Mouse (Mus musculus): Measurements from ENCODE around the gene Vcan. TPM values are rescaled to one million over a fixed set of nuclear protein-coding genes. Genes with fewer than 3 reads are reported as not detected.
"Not testable (repeated sequence)": the region's sequence is repeated elsewhere in the genome, so short reads cannot be mapped to it uniquely, and the experiment has no call there.

Gene Vcan
- polyA plus RNA-seq, 1 experiment from 2014 or later, result 52.6 TPM

- Histone ChIP-seq H3K4me1 (replicated peaks; ENCODE audit: control insufficient read depth, insufficient read depth, low read length) (no peaks in the 10 kb centered on the region), H3K36me3 (ENCODE audit: control insufficient read depth, insufficient read depth) (no peaks in the 10 kb centered on the region), H3K9me3 (ENCODE audit: control insufficient read depth, low read length) (no peaks in the 10 kb centered on the region), H3K4me3 (replicated peaks; ENCODE audit: low read length) (no peak overlapping the region), H3K9ac (replicated peaks; ENCODE audit: low read depth, low read length) (no peak overlapping the region), H3K4me2 (ENCODE audit: low read length) (no peak overlapping the region), H3K27ac (ENCODE audit: low read length) (no peak overlapping the region), H3K27me3 (replicated peaks; ENCODE audit: control insufficient read depth, insufficient read depth, low read length) (no peaks in the 10 kb centered on the region)
- WGBS, result 72% methylated on average over 3 of the region's 3 CpGs
- no peak for ATAC-seq
These were observed 20.0 kb upstream of the Vcan start for GRCm38 (mm10) chr13:89762339-89762738.

GRCm38 (mm10) chr13:89756347-89756746, 14.0 kb upstream of the Vcan start:
- Histone ChIP-seq H3K4me2 (ENCODE audit: low read length) (no peak overlapping the region), H3K27me3 (replicated peaks; ENCODE audit: control insufficient read depth, insufficient read depth, low read length) (no peaks in the 10 kb centered on the region), H3K4me1 (replicated peaks; ENCODE audit: control insufficient read depth, insufficient read depth, low read length) (no peaks in the 10 kb centered on the region), H3K36me3 (ENCODE audit: control insufficient read depth, insufficient read depth) (no peaks in the 10 kb centered on the region), H3K9me3 (ENCODE audit: control insufficient read depth, low read length) (no peaks in the 10 kb centered on the region), H3K27ac (ENCODE audit: low read length) (no peak overlapping the region), H3K9ac (replicated peaks; ENCODE audit: low read depth, low read length) (no peak overlapping the region), H3K4me3 (replicated peaks; ENCODE audit: low read length) (no peak overlapping the region)
- no peak for ATAC-seq

- not testable (repeated sequence) for H3K27me3 ChIP-seq (replicated peaks; ENCODE audit: control insufficient read depth, insufficient read depth, low read length); H3K4me3 ChIP-seq (replicated peaks; ENCODE audit: low read length); H3K27ac ChIP-seq (ENCODE audit: low read length); H3K4me2 ChIP-seq (ENCODE audit: low read length); H3K4me1 ChIP-seq (replicated peaks; ENCODE audit: control insufficient read depth, insufficient read depth, low read length); H3K36me3 ChIP-seq (ENCODE audit: control insufficient read depth, insufficient read depth); H3K9me3 ChIP-seq (ENCODE audit: control insufficient read depth, low read length); H3K9ac ChIP-seq (replicated peaks; ENCODE audit: low read depth, low read length); ATAC-seq
- 20% methylated on average over 3 of the region's 3 CpGs for WGBS
These were observed 8.3 kb upstream of the Vcan start for GRCm38 (mm10) chr13:89750562-89750961.

GRCm38 (mm10) chr13:89743201-89743600, 892 bp upstream of the Vcan start:
- Histone ChIP-seq H3K36me3 (ENCODE audit: control insufficient read depth, insufficient read depth) (no peaks in the 10 kb centered on the region), H3K4me3 (replicated peaks; ENCODE audit: low read length) (peak overlapping the region; percentile 62), H3K9ac (replicated peaks; ENCODE audit: low read depth, low read length) (peak overlapping the region; percentile 71), H3K27me3 (replicated peaks; ENCODE audit: control insufficient read depth, insufficient read depth, low read length) (0 out of 2 replicates have a peak, but pooled peaks cover 4% of the 10 kb centered on the region), H3K4me1 (replicated peaks; ENCODE audit: control insufficient read depth, insufficient read depth, low read length) (peaks cover 17% of the 10 kb centered on the region), H3K27ac (ENCODE audit: low read length) (no peak overlapping the region), H3K9me3 (ENCODE audit: control insufficient read depth, low read length) (no peaks in the 10 kb centered on the region), H3K4me2 (ENCODE audit: low read length) (peak overlapping the region; percentile 96)
- ATAC-seq, result no peak
- 11% methylated on average over 8 of the region's 8 CpGs for WGBS

GRCm38 (mm10) chr13:89742686-89743200, 434 bp upstream of the Vcan start:
- Histone ChIP-seq H3K4me2 (ENCODE audit: low read length) (peak overlapping the region; percentile 96), H3K27me3 (replicated peaks; ENCODE audit: control insufficient read depth, insufficient read depth, low read length) (0 out of 2 replicates have a peak, but pooled peaks cover 4% of the 10 kb centered on the region), H3K27ac (ENCODE audit: low read length) (peak overlapping the region; percentile 85), H3K4me3 (replicated peaks; ENCODE audit: low read length) (peak overlapping the region; percentile 62), H3K36me3 (ENCODE audit: control insufficient read depth, insufficient read depth) (no peaks in the 10 kb centered on the region), H3K9ac (replicated peaks; ENCODE audit: low read depth, low read length) (peak overlapping the region; percentile 71), H3K9me3 (ENCODE audit: control insufficient read depth, low read length) (no peaks in the 10 kb centered on the region), H3K4me1 (replicated peaks; ENCODE audit: control insufficient read depth, insufficient read depth, low read length) (peaks cover 20% of the 10 kb centered on the region)
- WGBS, result 0% methylated on average over 15 of the region's 15 CpGs
- no peak for ATAC-seq

- WGBS, result 0% methylated on average over 14 of the region's 14 CpGs
- H3K4me3 ChIP-seq (replicated peaks; ENCODE audit: low read length), result peak overlapping the region; percentile 62
These were observed 1.2 kb downstream of the Vcan start for GRCm38 (mm10) chr13:89741116-89741551.

GRCm38 (mm10) chr13:89740243-89741115, 1.8 kb downstream of the Vcan start:
- Histone ChIP-seq H3K4me1 (replicated peaks; ENCODE audit: control insufficient read depth, insufficient read depth, low read length) (peaks cover 23% of the 10 kb centered on the region), H3K27ac (ENCODE audit: low read length) (peak overlapping the region; percentile 85), H3K9ac (replicated peaks; ENCODE audit: low read depth, low read length) (peak overlapping the region; percentile 71), H3K27me3 (replicated peaks; ENCODE audit: control insufficient read depth, insufficient read depth, low read length) (0 out of 2 replicates have a peak, but pooled peaks cover 4% of the 10 kb centered on the region), H3K36me3 (ENCODE audit: control insufficient read depth, insufficient read depth) (no peaks in the 10 kb centered on the region), H3K4me2 (ENCODE audit: low read length) (peak overlapping the region; percentile 96), H3K4me3 (replicated peaks; ENCODE audit: low read length) (peak overlapping the region; percentile 62), H3K9me3 (ENCODE audit: control insufficient read depth, low read length) (no peaks in the 10 kb centered on the region)
- WGBS, result 0% methylated on average over 33 of the region's 33 CpGs
- peak; percentile 87 for ATAC-seq

More at GRCm38 (mm10) chr13:89741116-89741551, 1.2 kb downstream of the Vcan start:
- peak overlapping the region; percentile 96 for H3K4me2 ChIP-seq (ENCODE audit: low read length)
- ATAC-seq, result peak; percentile 36
- H3K9me3 ChIP-seq (ENCODE audit: control insufficient read depth, low read length), result no peaks in the 10 kb centered on the region
- H3K4me1 ChIP-seq (replicated peaks; ENCODE audit: control insufficient read depth, insufficient read depth, low read length), result peaks cover 23% of the 10 kb centered on the region
- peak overlapping the region; percentile 85 for H3K27ac ChIP-seq (ENCODE audit: low read length)
- 0 out of 2 replicates have a peak, but pooled peaks cover 4% of the 10 kb centered on the region for H3K27me3 ChIP-seq (replicated peaks; ENCODE audit: control insufficient read depth, insufficient read depth, low read length)
- peak overlapping the region; percentile 71 for H3K9ac ChIP-seq (replicated peaks; ENCODE audit: low read depth, low read length)
- H3K36me3 ChIP-seq (ENCODE audit: control insufficient read depth, insufficient read depth), result no peaks in the 10 kb centered on the region

GRCm38 (mm10) chr13:89739696-89740242, 2.5 kb downstream of the Vcan start:
- Histone ChIP-seq H3K27ac (ENCODE audit: low read length) (peak overlapping the region; percentile 85), H3K9ac (replicated peaks; ENCODE audit: low read depth, low read length) (peak overlapping the region; percentile 71), H3K4me2 (ENCODE audit: low read length) (peak overlapping the region; percentile 96), H3K4me1 (replicated peaks; ENCODE audit: control insufficient read depth, insufficient read depth, low read length) (peaks cover 23% of the 10 kb centered on the region), H3K9me3 (ENCODE audit: control insufficient read depth, low read length) (no peaks in the 10 kb centered on the region), H3K27me3 (replicated peaks; ENCODE audit: control insufficient read depth, insufficient read depth, low read length) (0 out of 2 replicates have a peak, but pooled peaks cover 4% of the 10 kb centered on the region), H3K36me3 (ENCODE audit: control insufficient read depth, insufficient read depth) (no peaks in the 10 kb centered on the region), H3K4me3 (replicated peaks; ENCODE audit: low read length) (peak overlapping the region; percentile 62)
- peak; percentile 16 for ATAC-seq
- under 1% methylated on average over 24 of the region's 24 CpGs for WGBS
